Mouse (Mus musculus): Measurements from ENCODE around the gene Plekhh3. TPM values are rescaled to one million over a fixed set of nuclear protein-coding genes. Genes with fewer than 3 reads are reported as not detected.

The Plekhh3 gene
- total RNA-seq, 1 experiment = 3.4 TPM

- Histone ChIP-seq H3K9ac (ENCODE audit: insufficient read depth, low read depth, low read length, poor library complexity, severe bottlenecking) (no peak overlapping the region), H3K4me3 (ENCODE audit: insufficient read depth in 1 of 2, low read depth in 1 of 2, low read length in 2 of 2, poor library complexity in 1 of 2, severe bottlenecking in 1 of 2) (no peak overlapping the region), H3K36me3 (ENCODE audit: control insufficient read depth, insufficient read depth, low read length, poor library complexity, severe bottlenecking) (peaks cover 9% of the 10 kb centered on the region; the same call in 1 of the 2 replicates), H3K27ac (ENCODE audit: insufficient read depth, low read depth, low read length, poor library complexity, severe bottlenecking) (no peak overlapping the region), H3K9me3 (ENCODE audit: control insufficient read depth, insufficient read depth, low read depth, low read length) (no peaks in the 10 kb centered on the region), H3K4me1 (ENCODE audit: control insufficient read depth in 2 of 2, insufficient read depth in 2 of 2, low read length in 2 of 2, poor library complexity in 1 of 2) (peaks cover 0 to 28% of the 10 kb centered on the region in 2 experiments; a peak in 2 of 4 replicates)
- DNase-seq (ENCODE audit: low read depth, low spot score) = no peak
- in situ Hi-C loops (cut with MboI; ENCODE audit: low sequenced_read_pairs in 2 of 2, unreplicated experiment in 2 of 2) = no loop called here
- no peak for TF ChIP-seq MAFK (IDR thresholded peaks at IDR 0.05; ENCODE audit: insufficient read depth, low read depth, low read length)
- no peak for TF ChIP-seq CHD2 (IDR thresholded peaks at IDR 0.05; ENCODE audit: low read depth, low read length)
- no peak for TF ChIP-seq HCFC1 (IDR thresholded peaks at IDR 0.05; ENCODE audit: borderline replicate concordance, insufficient read depth, low read length)
- no peak for TF ChIP-seq ZC3H11A (IDR thresholded peaks at IDR 0.05; ENCODE audit: borderline replicate concordance, low read depth, low read length)
- TF ChIP-seq ZNF384 (IDR thresholded peaks at IDR 0.05; ENCODE audit: low read depth, low read length) = no peak
Measured at GRCm38 (mm10) chr11:101192646-101193045, 21.5 kb upstream of the Plekhh3 start.

- Histone ChIP-seq H3K27ac (ENCODE audit: insufficient read depth, low read depth, low read length, poor library complexity, severe bottlenecking) (no peak overlapping the region), H3K4me1 (ENCODE audit: control insufficient read depth in 2 of 2, insufficient read depth in 2 of 2, low read length in 2 of 2, poor library complexity in 1 of 2) (peaks cover 0 to 28% of the 10 kb centered on the region in 2 experiments; a peak in 2 of 4 replicates), H3K36me3 (ENCODE audit: control insufficient read depth, insufficient read depth, low read length, poor library complexity, severe bottlenecking) (peaks cover 9% of the 10 kb centered on the region; the same call in 1 of the 2 replicates), H3K4me3 (ENCODE audit: insufficient read depth in 1 of 2, low read depth in 1 of 2, low read length in 2 of 2, poor library complexity in 1 of 2, severe bottlenecking in 1 of 2) (no peak overlapping the region), H3K9me3 (ENCODE audit: control insufficient read depth, insufficient read depth, low read depth, low read length) (no peaks in the 10 kb centered on the region), H3K9ac (ENCODE audit: insufficient read depth, low read depth, low read length, poor library complexity, severe bottlenecking) (no peak overlapping the region)
- TF ChIP-seq CHD2 (IDR thresholded peaks at IDR 0.05; ENCODE audit: low read depth, low read length) = no peak
- TF ChIP-seq HCFC1 (IDR thresholded peaks at IDR 0.05; ENCODE audit: borderline replicate concordance, insufficient read depth, low read length) = no peak
- no peak for TF ChIP-seq ZC3H11A (IDR thresholded peaks at IDR 0.05; ENCODE audit: borderline replicate concordance, low read depth, low read length)
- no peak for TF ChIP-seq ZNF384 (IDR thresholded peaks at IDR 0.05; ENCODE audit: low read depth, low read length)
- TF ChIP-seq MAFK (IDR thresholded peaks at IDR 0.05; ENCODE audit: insufficient read depth, low read depth, low read length) = no peak
- in situ Hi-C loops (cut with MboI; ENCODE audit: low sequenced_read_pairs in 2 of 2, unreplicated experiment in 2 of 2) = no loop called here
- DNase-seq (ENCODE audit: low read depth, low spot score) = no peak
Measured at GRCm38 (mm10) chr11:101191919-101192470, 20.8 kb upstream of the Plekhh3 start.

- H3K4me1 ChIP-seq (ENCODE audit: control insufficient read depth in 2 of 2, insufficient read depth in 2 of 2, low read length in 2 of 2, poor library complexity in 1 of 2) = peaks cover 0 to 28% of the 10 kb centered on the region in 2 experiments; a peak in 2 of 4 replicates
- no peak for TF ChIP-seq ZNF384 (IDR thresholded peaks at IDR 0.05; ENCODE audit: low read depth, low read length)
- no peak for TF ChIP-seq MAFK (IDR thresholded peaks at IDR 0.05; ENCODE audit: insufficient read depth, low read depth, low read length)
- TF ChIP-seq ZC3H11A (IDR thresholded peaks at IDR 0.05; ENCODE audit: borderline replicate concordance, low read depth, low read length) = no peak
- no peak for TF ChIP-seq HCFC1 (IDR thresholded peaks at IDR 0.05; ENCODE audit: borderline replicate concordance, insufficient read depth, low read length)
- TF ChIP-seq CHD2 (IDR thresholded peaks at IDR 0.05; ENCODE audit: low read depth, low read length) = no peak
- in situ Hi-C loops (cut with MboI; ENCODE audit: low sequenced_read_pairs in 2 of 2, unreplicated experiment in 2 of 2) = no loop called here
- peaks cover 9% of the 10 kb centered on the region; the same call in 1 of the 2 replicates for H3K36me3 ChIP-seq (ENCODE audit: control insufficient read depth, insufficient read depth, low read length, poor library complexity, severe bottlenecking)
- no peak overlapping the region for H3K27ac ChIP-seq (ENCODE audit: insufficient read depth, low read depth, low read length, poor library complexity, severe bottlenecking)
- DNase-seq (ENCODE audit: low read depth, low spot score) = no peak
- no peak overlapping the region for H3K4me3 ChIP-seq (ENCODE audit: insufficient read depth in 1 of 2, low read depth in 1 of 2, low read length in 2 of 2, poor library complexity in 1 of 2, severe bottlenecking in 1 of 2)
- no peaks in the 10 kb centered on the region for H3K9me3 ChIP-seq (ENCODE audit: control insufficient read depth, insufficient read depth, low read depth, low read length)
- no peak overlapping the region for H3K9ac ChIP-seq (ENCODE audit: insufficient read depth, low read depth, low read length, poor library complexity, severe bottlenecking)
Measured at GRCm38 (mm10) chr11:101190913-101191907, 20.1 kb upstream of the Plekhh3 start.

GRCm38 (mm10) chr11:101190181-101190912, 19.2 kb upstream of the Plekhh3 start:
- H3K9me3 ChIP-seq (ENCODE audit: control insufficient read depth, insufficient read depth, low read depth, low read length) = no peaks in the 10 kb centered on the region
- H3K4me1 ChIP-seq (ENCODE audit: control insufficient read depth in 2 of 2, insufficient read depth in 2 of 2, low read length in 2 of 2, poor library complexity in 1 of 2) = peaks cover 0 to 28% of the 10 kb centered on the region in 2 experiments; a peak in 2 of 4 replicates
- H3K4me3 ChIP-seq (ENCODE audit: insufficient read depth in 1 of 2, low read depth in 1 of 2, low read length in 2 of 2, poor library complexity in 1 of 2, severe bottlenecking in 1 of 2) = no peak overlapping the region
- in situ Hi-C loops (cut with MboI; ENCODE audit: low sequenced_read_pairs in 2 of 2, unreplicated experiment in 2 of 2) = no loop called here
- H3K27ac ChIP-seq (ENCODE audit: insufficient read depth, low read depth, low read length, poor library complexity, severe bottlenecking) = no peak overlapping the region
- no peak for DNase-seq (ENCODE audit: low read depth, low spot score)
- peaks cover 7% of the 10 kb centered on the region; the same call in 1 of the 2 replicates for H3K36me3 ChIP-seq (ENCODE audit: control insufficient read depth, insufficient read depth, low read length, poor library complexity, severe bottlenecking)
- no peak overlapping the region for H3K9ac ChIP-seq (ENCODE audit: insufficient read depth, low read depth, low read length, poor library complexity, severe bottlenecking)
- no peak for TF ChIP-seq CHD2 (IDR thresholded peaks at IDR 0.05; ENCODE audit: low read depth, low read length)
- no peak for TF ChIP-seq MAFK (IDR thresholded peaks at IDR 0.05; ENCODE audit: insufficient read depth, low read depth, low read length)
- no peak for TF ChIP-seq HCFC1 (IDR thresholded peaks at IDR 0.05; ENCODE audit: borderline replicate concordance, insufficient read depth, low read length)
- no peak for TF ChIP-seq ZNF384 (IDR thresholded peaks at IDR 0.05; ENCODE audit: low read depth, low read length)
- TF ChIP-seq ZC3H11A (IDR thresholded peaks at IDR 0.05; ENCODE audit: borderline replicate concordance, low read depth, low read length) = no peak

Measured in ES-E14 (cell line).